Mouse (Mus musculus) MEL (cell line): ENCODE results near the gene Arnt. TPM values are rescaled to one million over a fixed set of nuclear protein-coding genes. Genes with fewer than 3 reads are reported as not detected.

Source experiments
- DNase-seq: peaks from one replicate; pipeline ENCODE4 v3.0.0; 2011; ENCODE audit warnings: low read depth, low spot score
- H3K27ac ChIP-seq: 2 replicates; pipeline ENCODE4 v1.5.1; 2012; ENCODE audit warnings: low read depth, mild to moderate bottlenecking, control low read depth, low read length, moderate library complexity; ENCODE audit not compliant: control insufficient read depth
- H3K27me3 ChIP-seq, 2 experiments: fragments of 150-350 bp in 1 of 2; sonication (generic) in 1 of 2; 2 replicates each; pipeline ENCODE4 v1.6.1; 2012; ENCODE audit warnings: low read length in 2 of 2, mild to moderate bottlenecking in 2 of 2, improper control_type of control experiment in 1 of 2, moderate library complexity in 1 of 2; ENCODE audit not compliant: insufficient read depth in 2 of 2, control insufficient read depth in 1 of 2
- H3K36me3 ChIP-seq, 2 experiments: 2 replicates each; pipeline ENCODE4 v1.6.1; 2012 to 2014; ENCODE audit warnings: low read length in 2 of 2, improper control_type of control experiment in 1 of 2, inconsistent platforms in 1 of 2, mild to moderate bottlenecking in 1 of 2; ENCODE audit not compliant: insufficient read depth in 2 of 2, control insufficient read depth in 1 of 2
- H3K4me1 ChIP-seq, 2 experiments: fragments of 150-350 bp in 1 of 2; sonication (generic) in 1 of 2; 2 replicates each; pipeline ENCODE4 v1.6.1; 2012; ENCODE audit warnings: low read length in 2 of 2, improper control_type of control experiment in 1 of 2, mild to moderate bottlenecking in 1 of 2; ENCODE audit not compliant: insufficient read depth in 2 of 2, control insufficient read depth in 1 of 2
- H3K4me3 ChIP-seq, 2 experiments: fragments of 150-350 bp in 1 of 2; sonication (generic) in 1 of 2; 2 replicates each; pipeline ENCODE4 v1.5.1; 2012; ENCODE audit warnings: low read depth in 2 of 2, low read length in 2 of 2, mild to moderate bottlenecking in 2 of 2, moderate library complexity in 2 of 2, control low read depth in 1 of 2, improper control_type of control experiment in 1 of 2; ENCODE audit not compliant: control insufficient read depth in 1 of 2, insufficient read depth in 1 of 2
- H3K79me2 ChIP-seq: 2 replicates; pipeline ENCODE4 v1.6.1; 2012; ENCODE audit warnings: mild to moderate bottlenecking, low read length, moderate library complexity; ENCODE audit not compliant: control insufficient read depth, poor library complexity, insufficient read depth
- H3K9ac ChIP-seq: 2 replicates; pipeline ENCODE4 v1.6.1; 2012; ENCODE audit warnings: low read depth, mild to moderate bottlenecking, control low read depth, low read length, moderate library complexity; ENCODE audit not compliant: control insufficient read depth, poor library complexity, severe bottlenecking
- H3K9me3 ChIP-seq: fragments of 150-350 bp; sonication (generic); replicated peaks from 2 replicates; pipeline ENCODE4 v1.6.1; 2012; ENCODE audit warnings: mild to moderate bottlenecking, low read length, improper control_type of control experiment, moderate library complexity; ENCODE audit not compliant: insufficient read depth
- CHD2 ChIP-seq: IDR thresholded peaks from 2 replicates; pipeline ENCODE4 v1.6.1; 2011; ENCODE audit warnings: low read length, improper control_type of control experiment
- ELF1 ChIP-seq: IDR thresholded peaks from 2 replicates; pipeline ENCODE4 v1.6.1; 2014; ENCODE audit warnings: low read depth, mild to moderate bottlenecking, inconsistent platforms, low read length, improper control_type of control experiment, moderate library complexity
- GATA1 ChIP-seq: IDR thresholded peaks from 2 replicates; pipeline ENCODE4 v1.6.1; 2011; ENCODE audit warnings: low read depth, low read length, improper control_type of control experiment
- JUND ChIP-seq: IDR thresholded peaks from 2 replicates; pipeline ENCODE4 v1.6.1; 2011; ENCODE audit warnings: low read depth, mild to moderate bottlenecking, improper control_type of control experiment, low read length
- MAZ ChIP-seq: IDR thresholded peaks from 2 replicates; pipeline ENCODE4 v1.6.1; 2012; ENCODE audit warnings: low read depth, mild to moderate bottlenecking, inconsistent platforms, low read length, improper control_type of control experiment
- MEF2A ChIP-seq: IDR thresholded peaks from 2 replicates; pipeline ENCODE4 v1.6.1; 2014; ENCODE audit warnings: low read depth, mild to moderate bottlenecking, inconsistent platforms, low read length, improper control_type of control experiment; ENCODE audit not compliant: poor library complexity, insufficient replicate concordance, severe bottlenecking; ENCODE audit errors: extremely low read depth
- MXI1 ChIP-seq: IDR thresholded peaks from 2 replicates; pipeline ENCODE4 v1.6.1; 2011; ENCODE audit warnings: mild to moderate bottlenecking, low read depth, low read length, improper control_type of control experiment
- POLR2AphosphoS2 ChIP-seq: IDR thresholded peaks from 2 replicates; pipeline ENCODE4 v1.6.1; 2011; ENCODE audit warnings: low read length, improper control_type of control experiment
- RAD21 ChIP-seq: IDR thresholded peaks from 2 replicates; pipeline ENCODE4 v1.6.1; 2011; ENCODE audit warnings: mild to moderate bottlenecking, low read depth, low read length, improper control_type of control experiment
- SMC3 ChIP-seq: IDR thresholded peaks from 2 replicates; pipeline ENCODE4 v1.6.1; 2011; ENCODE audit warnings: low read depth, low read length, improper control_type of control experiment
- TAL1 ChIP-seq: IDR thresholded peaks from 2 replicates; pipeline ENCODE4 v1.6.1; 2012; ENCODE audit warnings: mild to moderate bottlenecking, inconsistent platforms, low read length, moderate library complexity, mixed read lengths
- TBP ChIP-seq: IDR thresholded peaks from 2 replicates; pipeline ENCODE4 v1.8.0; 2011; ENCODE audit warnings: low read depth, low read length, improper control_type of control experiment
- ZNF384 ChIP-seq: IDR thresholded peaks from 2 replicates; pipeline ENCODE4 v1.6.1; 2012; ENCODE audit warnings: low read depth, mild to moderate bottlenecking, inconsistent platforms, low read length, improper control_type of control experiment
- polyA plus RNA-seq, 2 experiments: library from polyadenylated mRNA; stranded (reverse) in 1 of 2; unstranded in 1 of 2; fragments of >175 nt in 1 of 2; fragments of >200 nt in 1 of 2; gene quantifications; 2 replicates each; pipeline versions ENCODE4 v1.2.1 to v1.2.4; 2012; ENCODE audit warnings: low replicate concordance in 2 of 2, low read depth in 1 of 2; ENCODE audit not compliant: insufficient read length in 2 of 2, insufficient read depth in 1 of 2, missing spikeins in 1 of 2
- total RNA-seq: library from RNA; depleted of rRNA; stranded (reverse); fragments of 300-350 nt; gene quantifications from 2 replicates; pipeline ENCODE4 v1.2.3, GENCODE M21; 2012

Arnt gene
- total and polyA plus RNA-seq, 3 experiments, result 16.4 to 90.7 (median 62.4) TPM

GRCm38 (mm10) chr3:95509348-95509747 is 75.2 kb downstream of the Arnt start:
- no peaks in the 10 kb centered on the region for H3K27me3 ChIP-seq
- H3K36me3 ChIP-seq, result peaks cover 0 to 11% of the 10 kb centered on the region in 2 experiments; a peak in 2 of 4 replicates
- no peaks in the 10 kb centered on the region for H3K79me2 ChIP-seq
- TF ChIP-seq ELF1 (no peak), POLR2AphosphoS2 (no peak), SMC3 (no peak), RAD21 (no peak), GATA1 (no peak), MAZ (no peak), MXI1 (no peak), MEF2A (no peak)
- H3K9me3 ChIP-seq, result no peaks in the 10 kb centered on the region
- no peak overlapping the region for H3K27ac ChIP-seq
- H3K4me3 ChIP-seq, result no peak overlapping the region
- H3K4me1 ChIP-seq, result peaks cover 10 to 13% of the 10 kb centered on the region in 2 experiments
- H3K9ac ChIP-seq, result no peak overlapping the region
- DNase-seq, result no peak

- H3K9me3 ChIP-seq, result no peaks in the 10 kb centered on the region
- no peak overlapping the region; the same call in 1 of the 2 replicates for H3K9ac ChIP-seq
- no peak overlapping the region for H3K4me3 ChIP-seq
- TF ChIP-seq JUND (no peak), GATA1 (peak; percentile 16; the same call in 1 of the 2 replicates), TBP (0 out of 2 replicates have a peak, but pooled peaks have one; percentile 22)
- H3K27me3 ChIP-seq, result no peaks in the 10 kb centered on the region
- H3K36me3 ChIP-seq, result peaks cover 0 to 15% of the 10 kb centered on the region in 2 experiments; a peak in 2 of 4 replicates
- peaks cover 14 to 17% of the 10 kb centered on the region in 2 experiments for H3K4me1 ChIP-seq
- H3K79me2 ChIP-seq, result no peaks in the 10 kb centered on the region
- H3K27ac ChIP-seq, result 0 out of 2 replicates have a peak overlapping the region, but pooled peaks have one; percentile 5
- peak; percentile 92 for DNase-seq
Measured at GRCm38 (mm10) chr3:95511611-95512180, 77.5 kb downstream of the Arnt start.

- Histone ChIP-seq H3K4me3 (no peak overlapping the region), H3K79me2 (no peaks in the 10 kb centered on the region), H3K9ac (no peak overlapping the region), H3K9me3 (no peaks in the 10 kb centered on the region), H3K36me3 (peaks cover 0 to 38% of the 10 kb centered on the region in 2 experiments; a peak in 2 of 4 replicates), H3K4me1 (peaks cover 27 to 43% of the 10 kb centered on the region in 2 experiments), H3K27me3 (no peaks in the 10 kb centered on the region), H3K27ac (peak overlapping the region; percentile 3; the same call in 1 of the 2 replicates)
- TF ChIP-seq TBP (0 out of 2 replicates have a peak, but pooled peaks have one; percentile 30), TAL1 (peak; percentile 80), GATA1 (peak; percentile 67), CHD2 (no peak), ZNF384 (no peak), MEF2A (no peak)
- peak; percentile 66 for DNase-seq
Measured at GRCm38 (mm10) chr3:95516614-95517041, 82.4 kb downstream of the Arnt start.
